In the genomic region with DNA sequence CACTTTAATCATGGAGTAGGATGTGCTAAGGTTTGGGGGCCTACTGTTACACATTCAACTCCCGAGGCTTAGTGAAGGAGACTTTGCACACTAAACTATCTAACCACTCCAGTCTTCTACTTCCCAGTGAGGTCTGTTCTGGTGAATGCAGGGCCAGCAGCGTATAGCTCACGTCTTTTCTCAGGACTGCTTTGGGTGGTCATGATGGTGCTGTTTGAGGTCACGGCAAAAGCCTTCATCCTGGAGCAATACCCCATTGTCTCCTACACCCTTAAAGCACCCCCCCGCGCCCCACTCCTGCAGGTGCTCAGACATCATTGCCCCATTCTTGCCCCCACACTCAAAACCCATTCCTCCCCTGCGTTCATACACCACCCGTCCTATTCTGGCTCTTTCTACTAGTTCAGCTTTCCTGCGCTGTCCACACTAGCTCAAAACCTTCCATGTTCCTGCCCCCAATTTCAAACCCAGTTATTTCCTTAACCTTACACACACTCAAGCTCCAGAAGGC, we compare ENCODE assay signal across 8 mouse cellular contexts. TPM values are rescaled to one million over a fixed set of nuclear protein-coding genes. Genes with fewer than 3 reads are reported as not detected.
DNase-seq lines count a peak whose midpoint lies in the region; ATAC-seq and TF ChIP-seq lines count a peak whose summit lies in the region.

No protein-coding gene starts in this region.

- no peak for TF ChIP-seq CTCF in MEL (IDR thresholded peaks at IDR 0.05 in 2 of 3, conservative IDR thresholded peaks at IDR 0.05 in 1 of 3; ENCODE audit: control insufficient read depth in 1 of 3, insufficient read depth in 1 of 3, low read depth in 2 of 3, low read length in 3 of 3, poor library complexity in 1 of 3, severe bottlenecking in 1 of 3)

- peaks cover 10% of the 10 kb centered on the region for H3K4me1 ChIP-seq in heart, embryonic 16.5 days (ENCODE audit: control insufficient read depth, insufficient read depth, low read length)
- H3K4me1 ChIP-seq in MEL (ENCODE audit: control insufficient read depth in 1 of 2, insufficient read depth in 2 of 2, low read length in 2 of 2) = peaks cover 4 to 17% of the 10 kb centered on the region in 2 experiments
- H3K4me1 ChIP-seq in forebrain, embryonic 14.5 days (ENCODE audit: control insufficient read depth, insufficient read depth, low read length) = peaks cover 11% of the 10 kb centered on the region

- WGBS in heart, embryonic 16.5 days = 27% methylated on average over 9 of the region's 9 CpGs
- WGBS in forebrain, embryonic 14.5 days = 22% methylated on average over 9 of the region's 9 CpGs
- 49% methylated on average over 9 of the region's 9 CpGs for WGBS in macrophage (ENCODE audit: missing documents)

- peak overlapping the region; percentile 71 for H3K4me2 ChIP-seq in heart, embryonic 16.5 days (ENCODE audit: low read depth, low read length)
- H3K4me2 ChIP-seq in forebrain, embryonic 14.5 days (ENCODE audit: low read length) = peak overlapping the region; percentile 64

- TF ChIP-seq POLR2A in MEL (IDR thresholded peaks at IDR 0.05; ENCODE audit: control insufficient read depth in 1 of 2, insufficient read depth in 1 of 2, low read depth in 1 of 2, low read length in 2 of 2, poor library complexity in 1 of 2) = no peak

- no peak for TF ChIP-seq EP300 in MEL (IDR thresholded peaks at IDR 0.05; ENCODE audit: low read depth in 1 of 2, low read length in 2 of 2)

- H3K79me2 ChIP-seq in MEL (ENCODE audit: control insufficient read depth, insufficient read depth, low read length, poor library complexity) (peaks cover 12% of the 10 kb centered on the region), macrophage (ENCODE audit: inconsistent target) (peaks cover 18% of the 10 kb centered on the region; the same call in 1 of the 2 replicates)

- intact Hi-C loops in heart, postnatal 25 days (cut with DNase I) = no loop called here

- H3K9ac ChIP-seq in heart, embryonic 16.5 days (ENCODE audit: low read length) = peak overlapping the region; percentile 62
- peak overlapping the region; percentile 26 for H3K9ac ChIP-seq in MEL (ENCODE audit: control insufficient read depth, low read depth, low read length, poor library complexity, severe bottlenecking)
- peak overlapping the region; percentile 80 for H3K9ac ChIP-seq in forebrain, embryonic 14.5 days (ENCODE audit: low read length)

- TF ChIP-seq RAD21 in MEL (IDR thresholded peaks at IDR 0.05; ENCODE audit: low read depth, low read length) = no peak

- H3K27me3 ChIP-seq in heart, embryonic 16.5 days (ENCODE audit: control insufficient read depth, insufficient read depth, low read length) = no peaks in the 10 kb centered on the region
- H3K27me3 ChIP-seq in MEL (ENCODE audit: control insufficient read depth in 1 of 2, insufficient read depth in 2 of 2, low read length in 2 of 2) = peaks cover 0 to 2% of the 10 kb centered on the region in 2 experiments; a peak in 1 of 4 replicates
- no peaks in the 10 kb centered on the region for H3K27me3 ChIP-seq in forebrain, embryonic 14.5 days (replicated peaks; ENCODE audit: control insufficient read depth, insufficient read depth, low read length)

- no peak overlapping the region for H3K27ac ChIP-seq in heart, embryonic 16.5 days (ENCODE audit: low read length)
- H3K27ac ChIP-seq in MEL (ENCODE audit: control insufficient read depth, low read depth, low read length) (no peak overlapping the region), macrophage (no peak overlapping the region)
- peak overlapping the region; percentile 84; the same call in 1 of the 2 replicates for H3K27ac ChIP-seq in forebrain, embryonic 14.5 days (ENCODE audit: low read depth, low read length)

- no peaks in the 10 kb centered on the region for H3K9me3 ChIP-seq in heart, embryonic 16.5 days (replicated peaks; ENCODE audit: control insufficient read depth, low read length)
- H3K9me3 ChIP-seq in MEL (replicated peaks; ENCODE audit: insufficient read depth, low read length) = no peaks in the 10 kb centered on the region
- H3K9me3 ChIP-seq in forebrain, embryonic 14.5 days (replicated peaks; ENCODE audit: control insufficient read depth, low read length) = no peaks in the 10 kb centered on the region

- no peak for DNase-seq in heart, postnatal 25 days (ENCODE audit: low spot score)
- DNase-seq in MEL (ENCODE audit: low read depth, low spot score) = no peak
- no peak for DNase-seq in forebrain, embryonic 14.5 days (ENCODE audit: low spot score)
- DNase-seq in adrenal gland, postnatal 25 days = no peak
- DNase-seq in layer of hippocampus, postnatal 14 days (ENCODE audit: low spot score in 2 of 2) = no peak
- DNase-seq in adipocyte (ENCODE audit: low spot score) = no peak

- H3K4me3 ChIP-seq in heart, embryonic 16.5 days (ENCODE audit: low read length) = peak overlapping the region; percentile 79
- peak overlapping the region; percentile 39 to 89 for H3K4me3 ChIP-seq in MEL (ENCODE audit: control insufficient read depth in 1 of 2, insufficient read depth in 1 of 2, low read depth in 2 of 2, low read length in 2 of 2)
- H3K4me3 ChIP-seq in forebrain, embryonic 14.5 days (ENCODE audit: low read depth, low read length) = peak overlapping the region; percentile 84
- peak overlapping the region; percentile 80 for H3K4me3 ChIP-seq in macrophage (ENCODE audit: inconsistent target)

- no peaks in the 10 kb centered on the region for H3K36me3 ChIP-seq in heart, embryonic 16.5 days (ENCODE audit: control insufficient read depth, insufficient read depth)
- peaks cover 0 to 15% of the 10 kb centered on the region in 2 experiments; a peak in 3 of 4 replicates for H3K36me3 ChIP-seq in MEL (ENCODE audit: control insufficient read depth in 1 of 2, insufficient read depth in 2 of 2, low read length in 2 of 2)
- H3K36me3 ChIP-seq in forebrain, embryonic 14.5 days (ENCODE audit: control insufficient read depth, insufficient read depth, low read length) = peaks cover 4% of the 10 kb centered on the region; the same call in 1 of the 2 replicates
- H3K36me3 ChIP-seq in macrophage (ENCODE audit: inconsistent target) = no peaks in the 10 kb centered on the region; the same call in 1 of the 2 replicates

- no peak for ATAC-seq in heart, embryonic 16.5 days (replicated peaks; ENCODE audit: extremely low read depth, insufficient read depth, low FRiP score)
- ATAC-seq in forebrain, embryonic 14.5 days = no peak; the same call in 1 of the 2 replicates

TF ChIP-seq in MEL, 35 proteins besides CTCF, POLR2A, EP300 and RAD21 (continues in another document):
- TF ChIP-seq UBTF (IDR thresholded peaks at IDR 0.05; ENCODE audit: borderline replicate concordance, insufficient read depth, low read depth, low read length) (no peak), MYC (IDR thresholded peaks at IDR 0.05; ENCODE audit: low read depth, low read length) (no peak), CHD1 (IDR thresholded peaks at IDR 0.05; ENCODE audit: low read depth, low read length) (no peak), TBP (IDR thresholded peaks at IDR 0.05; ENCODE audit: low read depth, low read length) (no peak), SIN3A (IDR thresholded peaks at IDR 0.05; ENCODE audit: low read length) (no peak)

RNA-seq across cellular contexts. Expression of a gene that starts 0.5 kb away (rescaled TPM):
- 21.1 and 22.8 TPM in 2 replicates for polyA plus RNA-seq in heart, embryonic 16.5 days (2015; fragmentation: Nextera tagmentation; extraction: Ambion mirVana)
- 10 to 100 TPM in 1 of 2 experiments, 1 to 10 TPM in 1; 10.0 to 11.5 TPM for total RNA-seq in heart, postnatal 25 days (2021)
- total RNA-seq in MEL (2012; rRNA removed) = 65.3 and 72.3 TPM in 2 replicates
- 10 to 100 TPM in 1 of 2 experiments, not detected in 1; 50.0 TPM for polyA plus RNA-seq in MEL (2012; ENCODE audit: insufficient read depth in 1 of 2, insufficient read length in 2 of 2, low read depth in 1 of 2, low replicate concordance in 2 of 2, missing spikeins in 1 of 2)
- polyA plus RNA-seq in forebrain, embryonic 14.5 days (2014; fragmentation: Nextera tagmentation; extraction: Ambion mirVana) = 33.8 and 42.5 TPM in 2 replicates
- 100 to 1,000 TPM in 2 of 26 experiments, 10 to 100 TPM in 24; 24.2 to 116 (median 73.8) TPM for total RNA-seq in macrophage (2018; cell fraction: chromatin; rRNA removed)
- 10 to 100 TPM; 25.8 to 40.2 (median 33.6) TPM for total RNA-seq in macrophage (2018; cell fraction: cytosol; rRNA removed)
- 10 to 100 TPM; 19.6 to 66.4 (median 42.6) TPM for total RNA-seq in macrophage (2018; cell fraction: nucleus; rRNA removed)
- 32.9 to 38.6 TPM (median 36.1 TPM) in 3 replicates for polyA plus RNA-seq in macrophage (2018)
- 37.5 and 40.4 TPM in 2 replicates for total RNA-seq in adrenal gland, postnatal 25 days (2021)
- total RNA-seq in layer of hippocampus, postnatal 14 days (2021) = 10 to 100 TPM; 50.9 to 52.8 TPM

RNA-seq across cellular contexts. Expression of a gene that starts 16.6 kb away (rescaled TPM):
- polyA plus RNA-seq in heart, embryonic 16.5 days (2015; fragmentation: Nextera tagmentation; extraction: Ambion mirVana) = 17.5 and 19.4 TPM in 2 replicates
- 10 to 100 TPM; 23.7 to 27.6 TPM for total RNA-seq in heart, postnatal 25 days (2021)
- total RNA-seq in MEL (2012; rRNA removed) = 0.27 TPM in 1 of 2 replicates, not detected in the other
- polyA plus RNA-seq in MEL (2012; ENCODE audit: insufficient read depth in 1 of 2, insufficient read length in 2 of 2, low read depth in 1 of 2, low replicate concordance in 2 of 2, missing spikeins in 1 of 2) (under 1 TPM in 1 of 2 experiments, not detected in 1; 0.07 TPM), macrophage (2018) (0.03 to 0.57 TPM in 2 of 3 replicates, not detected in the other)
- 2.6 and 3.4 TPM in 2 replicates for polyA plus RNA-seq in forebrain, embryonic 14.5 days (2014; fragmentation: Nextera tagmentation; extraction: Ambion mirVana)
- total RNA-seq in macrophage (2018; cell fraction: chromatin; rRNA removed) = under 1 TPM in 3 of 26 experiments, not detected in 23; 0.37 to 0.63 (median 0.45) TPM
- under 1 TPM in 8 of 26 experiments, not detected in 18; 0.09 to 0.36 (median 0.10) TPM for total RNA-seq in macrophage (2018; cell fraction: cytosol; rRNA removed)
- total RNA-seq in macrophage (2018; cell fraction: nucleus; rRNA removed) = under 1 TPM in 5 of 26 experiments, not detected in 21; 0.35 to 0.90 (median 0.51) TPM
- total RNA-seq in adrenal gland, postnatal 25 days (2021) = 5.2 and 5.6 TPM in 2 replicates
- 10 to 100 TPM; 26.4 to 27.7 TPM for total RNA-seq in layer of hippocampus, postnatal 14 days (2021)

RNA-seq across cellular contexts. Expression of a gene that starts 30.1 kb away (rescaled TPM):
- polyA plus RNA-seq in heart, embryonic 16.5 days (2015; fragmentation: Nextera tagmentation; extraction: Ambion mirVana) = 4.4 and 6.0 TPM in 2 replicates
- total RNA-seq in heart, postnatal 25 days (2021) = 1 to 10 TPM; 7.4 to 7.8 TPM
- total RNA-seq in MEL (2012; rRNA removed) = 22.5 and 25.9 TPM in 2 replicates
- polyA plus RNA-seq in MEL (2012; ENCODE audit: insufficient read depth in 1 of 2, insufficient read length in 2 of 2, low read depth in 1 of 2, low replicate concordance in 2 of 2, missing spikeins in 1 of 2) (10 to 100 TPM in 1 of 2 experiments, 1 to 10 TPM in 1; 6.8 to 77.1 TPM), macrophage (2018) (6.0 to 8.4 TPM (median 7.5 TPM) in 3 replicates)
- polyA plus RNA-seq in forebrain, embryonic 14.5 days (2014; fragmentation: Nextera tagmentation; extraction: Ambion mirVana) = 7.2 and 7.5 TPM in 2 replicates
- total RNA-seq in macrophage (2018; cell fraction: chromatin; rRNA removed) = 1 to 10 TPM in 19 of 26 experiments, under 1 TPM in 6, not detected in 1; 0.34 to 7.1 (median 3.4) TPM
- total RNA-seq in macrophage (2018; cell fraction: cytosol; rRNA removed) = 10 to 100 TPM in 1 of 26 experiments, 1 to 10 TPM in 25; 5.2 to 10.4 (median 7.7) TPM
- 10 to 100 TPM in 1 of 26 experiments, 1 to 10 TPM in 25; 1.2 to 10.4 (median 4.2) TPM for total RNA-seq in macrophage (2018; cell fraction: nucleus; rRNA removed)
- 14.3 and 18.6 TPM in 2 replicates for total RNA-seq in adrenal gland, postnatal 25 days (2021)
- 10 to 100 TPM; 39.2 to 39.9 TPM for total RNA-seq in layer of hippocampus, postnatal 14 days (2021)

Comparison
In these comparisons a context has a peak if more than half of its experiments do, and no peak if none do; other contexts are left out.
1. H3K9ac ChIP-seq: peak in every context shown above with its lines; median percentile 80 in forebrain, embryonic 14.5 days; 62 in heart, embryonic 16.5 days; 26 in MEL.